Mouse (Mus musculus): Measurements from ENCODE around the gene Ddx20. TPM values are rescaled to one million over a fixed set of nuclear protein-coding genes. Genes with fewer than 3 reads are reported as not detected.

The Ddx20 gene
- polyA plus RNA-seq, 2 experiments from 2014 or later: 10.2 to 12.1 TPM

- ATAC-seq: no peak
These were observed 20.3 kb downstream of the Ddx20 start for GRCm38 (mm10) chr3:105666996-105667523.

- no peak for ATAC-seq
These were observed 22.1 kb downstream of the Ddx20 start for GRCm38 (mm10) chr3:105665105-105665765.

- no peak for ATAC-seq
These were observed 24.3 kb downstream of the Ddx20 start for GRCm38 (mm10) chr3:105663043-105663442.

- ATAC-seq: no peak
These were observed 26.8 kb downstream of the Ddx20 start for GRCm38 (mm10) chr3:105660530-105660929.

GRCm38 (mm10) chr3:105655031-105655585 is 32.3 kb downstream of the Ddx20 start:
- no peak for ATAC-seq

GRCm38 (mm10) chr3:105653544-105654380 is 33.6 kb downstream of the Ddx20 start:
- ATAC-seq: no peak

- ATAC-seq: no peak
These were observed 38.3 kb downstream of the Ddx20 start for GRCm38 (mm10) chr3:105648889-105649567.

- no peak for ATAC-seq
These were observed 43.8 kb downstream of the Ddx20 start for GRCm38 (mm10) chr3:105643566-105643965.

GRCm38 (mm10) chr3:105642186-105642585 is 45.2 kb downstream of the Ddx20 start:
- ATAC-seq: no peak

GRCm38 (mm10) chr3:105633021-105633420 is 54.4 kb downstream of the Ddx20 start:
- no peak for ATAC-seq

- no peak for ATAC-seq
These were observed 55.1 kb downstream of the Ddx20 start for GRCm38 (mm10) chr3:105632296-105632695.

Other genes with a start within 250 kb of the Ddx20 start
- under 1 TPM in 1 of 2 experiments, not detected in 1; 0.12 TPM for gene Kcnd3, start 235.2 kb downstream of the Ddx20 start, polyA plus RNA-seq (2017; shearing (Covaris generic))
- gene Inka2, start 17.0 kb upstream of the Ddx20 start, polyA plus RNA-seq (2017; shearing (Covaris generic)): 1 to 10 TPM; 1.9 to 2.5 TPM
- 100 to 1,000 TPM; 120 to 139 TPM for gene Rap1a, start 113.8 kb upstream of the Ddx20 start, polyA plus RNA-seq (2017; shearing (Covaris generic))
- not detected for gene Adora3, start 183.3 kb upstream of the Ddx20 start, polyA plus RNA-seq (2017; shearing (Covaris generic))
- not detected for gene Tmigd3, start 183.3 kb upstream of the Ddx20 start, polyA plus RNA-seq (2017; shearing (Covaris generic))
- under 1 TPM; 0.51 to 0.61 TPM for gene I830077J02Rik, start 245.1 kb upstream of the Ddx20 start, polyA plus RNA-seq (2017; shearing (Covaris generic))